Mouse (Mus musculus): Measurements from ENCODE around the gene Ppm1l.

Ppm1l gene

DNA sequence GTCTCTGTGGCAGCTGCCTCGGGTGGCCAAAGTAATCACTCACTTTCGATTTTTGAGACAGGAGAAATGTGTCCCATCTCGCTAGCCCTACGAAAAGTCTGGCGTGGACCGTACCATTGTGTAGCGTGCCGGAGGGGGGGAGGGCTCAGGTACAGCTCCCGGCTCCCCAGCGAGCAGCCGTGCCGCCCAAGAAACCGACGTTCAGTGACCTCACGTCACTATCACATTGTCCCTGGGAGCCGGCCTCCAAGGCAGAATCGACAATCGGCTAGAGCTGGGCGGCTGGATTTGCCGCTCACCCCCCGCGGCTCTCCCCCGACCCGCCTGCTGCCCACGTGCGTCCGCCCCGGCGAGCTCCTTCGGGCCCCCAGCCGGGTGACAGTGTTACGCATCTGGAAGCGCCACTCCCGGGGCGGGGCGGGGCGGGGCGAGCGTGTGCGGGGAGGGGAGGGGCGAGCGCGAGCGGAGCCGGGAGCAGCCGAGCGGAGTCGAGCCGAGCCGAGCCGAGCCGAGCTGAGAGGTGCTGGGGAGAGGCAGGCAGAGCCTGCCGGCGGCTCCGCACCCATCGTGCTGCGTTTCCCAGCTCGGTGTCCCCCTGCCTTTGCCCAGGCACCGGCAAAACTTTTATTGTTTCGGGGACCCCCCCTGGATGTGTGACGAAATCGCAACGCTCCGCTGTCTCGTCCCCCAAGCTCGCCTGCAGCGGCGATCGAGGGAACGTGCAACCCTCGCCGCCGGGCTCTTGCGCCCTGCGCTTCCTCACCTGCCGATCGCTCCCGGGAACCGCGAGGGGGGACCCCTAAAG lies at the start of gene Ppm1l:
Gene Ppm1l (plus strand): TSS at position 471 of the 805 bp plus-strand sequence.
- in situ Hi-C loops (cut with MboI, MseI), result no loop called here

DNA sequence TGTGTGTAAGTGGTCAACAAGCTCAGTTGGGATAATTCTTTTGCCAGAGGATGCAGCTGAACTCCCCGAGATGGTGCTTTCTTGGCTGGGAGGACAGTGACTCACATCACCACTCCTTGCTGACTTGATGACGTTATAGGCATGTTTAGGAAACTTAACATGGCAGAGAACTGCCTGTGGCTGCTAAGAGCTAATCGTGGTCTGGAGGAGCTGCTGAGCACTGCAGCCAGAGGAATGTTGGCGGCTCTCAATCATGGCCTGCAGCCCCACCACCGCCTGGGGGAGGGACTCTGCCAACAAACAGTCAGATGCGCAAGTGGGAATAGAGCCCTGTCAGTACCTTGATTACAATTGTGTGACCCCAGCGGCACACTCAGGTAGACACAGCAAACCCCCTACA lies 44.8 kb upstream of the Ppm1l start:
- in situ Hi-C loops (cut with MboI, MseI), result no loop called here

- in situ Hi-C loops (cut with MboI, MseI), result no loop called here
Observed at GRCm38 (mm10) chr3:69274018-69274663, 42.5 kb upstream of the Ppm1l start.

GRCm38 (mm10) chr3:69274664-69275312 lies 41.9 kb upstream of the Ppm1l start:
- in situ Hi-C loops (cut with MboI, MseI), result no loop called here

DNA sequence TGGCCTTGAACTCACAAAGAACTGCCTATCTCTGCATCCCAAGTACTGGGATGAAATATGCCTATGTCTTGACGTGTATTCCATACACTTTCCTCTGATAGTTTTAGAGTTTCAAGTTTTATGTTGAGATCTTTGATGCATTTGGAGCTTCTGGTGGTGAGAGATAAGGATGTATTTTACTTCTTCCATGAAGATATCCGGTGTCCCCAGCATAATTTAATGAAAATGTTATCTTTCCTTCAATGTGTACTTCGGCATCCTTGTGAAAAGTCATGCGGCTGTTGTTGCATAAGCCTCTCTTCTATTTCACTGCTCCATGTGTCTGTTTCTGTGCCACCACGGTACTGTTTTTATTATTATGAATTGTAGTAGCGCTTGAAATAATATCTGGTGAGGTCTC lies 38.0 kb upstream of the Ppm1l start:
- in situ Hi-C loops (cut with MboI, MseI), result no loop called here

- in situ Hi-C loops (cut with MboI, MseI), result no loop called here
Observed at GRCm38 (mm10) chr3:69282406-69282805, 34.3 kb upstream of the Ppm1l start.

DNA sequence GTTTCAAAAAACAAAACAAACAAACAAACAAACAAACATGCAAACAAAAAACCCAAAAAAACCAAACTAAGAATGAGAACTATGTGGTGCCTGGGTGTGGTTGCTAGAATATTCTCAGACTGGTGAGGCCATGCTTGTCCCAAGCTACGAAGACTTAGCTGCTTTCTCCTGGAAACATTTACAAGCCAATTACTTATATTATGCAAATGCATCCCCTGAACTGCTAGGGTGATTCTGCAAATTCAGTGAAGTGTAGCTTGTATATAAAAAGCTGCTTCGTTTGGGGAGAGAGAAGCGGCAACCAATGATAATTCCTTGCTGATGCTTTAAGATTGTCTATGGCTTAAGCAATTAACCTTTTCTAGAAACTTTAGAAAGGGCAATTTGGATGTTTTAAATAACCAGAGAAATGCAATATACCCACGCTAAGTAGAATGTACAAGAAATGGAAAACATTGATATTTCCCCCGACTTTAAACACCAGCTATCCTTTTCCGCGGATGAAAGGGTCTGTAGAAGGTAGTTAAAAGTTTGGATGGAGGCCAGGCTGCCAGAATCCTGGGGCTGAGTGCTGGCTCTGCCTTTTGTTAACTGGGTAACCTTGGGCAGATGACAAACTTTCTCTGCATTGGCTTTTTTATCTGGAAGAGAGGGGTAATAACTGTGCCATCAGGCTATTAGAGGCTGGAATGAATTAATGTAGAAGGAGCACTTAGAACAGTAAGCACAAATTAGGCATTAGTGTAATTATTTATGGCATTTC lies 33.4 kb upstream of the Ppm1l start:
- in situ Hi-C loops (cut with MboI, MseI), result no loop called here

DNA sequence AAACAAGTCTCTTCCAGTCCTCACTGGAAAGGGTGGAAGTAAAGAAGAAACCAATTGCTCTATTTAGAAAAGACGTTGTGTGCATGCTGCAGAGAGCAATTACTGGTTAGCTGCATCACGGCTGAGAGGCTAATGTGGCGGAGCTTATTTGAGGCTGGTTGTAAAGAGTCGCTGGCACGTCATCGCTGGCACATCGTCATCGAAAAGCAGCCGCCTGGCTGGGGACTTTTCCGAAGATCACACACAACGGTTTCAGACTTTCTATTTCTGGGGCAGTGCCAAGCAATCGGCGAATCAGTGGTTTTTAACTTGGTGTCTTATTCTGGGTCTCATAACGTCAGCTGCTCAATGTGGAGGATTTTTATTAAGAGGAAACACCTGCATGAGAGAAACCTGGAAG lies 26.8 kb upstream of the Ppm1l start:
- in situ Hi-C loops (cut with MboI, MseI), result no loop called here

DNA sequence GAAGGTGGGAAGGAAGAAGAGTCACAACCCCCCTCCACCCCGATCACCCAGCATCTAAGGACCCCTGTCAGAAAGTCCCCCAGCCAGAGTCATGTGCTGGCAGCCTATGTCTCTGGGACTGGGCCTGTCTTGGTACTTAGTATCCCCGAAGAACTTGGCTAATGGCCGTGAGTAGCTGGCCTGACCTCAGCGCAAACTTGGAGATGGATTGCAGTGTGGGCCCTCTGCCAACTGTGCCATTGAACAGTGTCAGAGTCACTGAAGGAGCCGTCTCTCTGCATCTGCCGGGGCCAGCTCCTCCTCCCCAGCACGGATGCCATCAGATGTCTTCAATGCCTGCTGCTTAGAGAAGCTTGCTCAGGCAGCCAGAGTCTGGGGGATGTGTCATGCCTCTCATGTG lies 26.4 kb upstream of the Ppm1l start:
- in situ Hi-C loops (cut with MboI, MseI), result no loop called here

GRCm38 (mm10) chr3:69290844-69291243 lies 25.8 kb upstream of the Ppm1l start:
- in situ Hi-C loops (cut with MboI, MseI), result no loop called here

GRCm38 (mm10) chr3:69292628-69293027 lies 24.0 kb upstream of the Ppm1l start:
- in situ Hi-C loops (cut with MboI, MseI), result no loop called here

GRCm38 (mm10) chr3:69296270-69296669 lies 20.4 kb upstream of the Ppm1l start:
- in situ Hi-C loops (cut with MboI, MseI), result no loop called here

DNA sequence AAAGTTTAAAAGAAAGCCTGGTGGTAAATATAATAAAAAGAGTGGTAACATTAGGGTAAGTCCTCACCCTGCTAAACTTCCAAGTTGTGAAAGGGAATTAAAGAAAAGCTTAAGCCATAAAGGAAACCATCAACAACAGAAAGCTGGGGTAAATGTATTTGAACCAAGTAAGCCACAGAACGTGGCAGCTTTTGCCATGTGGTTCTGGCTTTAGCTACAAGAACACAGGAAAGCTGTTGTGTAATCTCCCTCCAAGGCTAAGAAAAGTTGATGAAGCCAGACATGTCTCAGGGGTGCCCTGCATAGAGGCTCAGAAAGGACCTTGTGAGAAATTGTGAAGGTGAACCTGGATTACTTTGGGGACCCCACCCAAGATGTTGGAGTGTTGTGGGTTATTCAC lies 16.5 kb upstream of the Ppm1l start:
- in situ Hi-C loops (cut with MboI, MseI), result no loop called here

DNA sequence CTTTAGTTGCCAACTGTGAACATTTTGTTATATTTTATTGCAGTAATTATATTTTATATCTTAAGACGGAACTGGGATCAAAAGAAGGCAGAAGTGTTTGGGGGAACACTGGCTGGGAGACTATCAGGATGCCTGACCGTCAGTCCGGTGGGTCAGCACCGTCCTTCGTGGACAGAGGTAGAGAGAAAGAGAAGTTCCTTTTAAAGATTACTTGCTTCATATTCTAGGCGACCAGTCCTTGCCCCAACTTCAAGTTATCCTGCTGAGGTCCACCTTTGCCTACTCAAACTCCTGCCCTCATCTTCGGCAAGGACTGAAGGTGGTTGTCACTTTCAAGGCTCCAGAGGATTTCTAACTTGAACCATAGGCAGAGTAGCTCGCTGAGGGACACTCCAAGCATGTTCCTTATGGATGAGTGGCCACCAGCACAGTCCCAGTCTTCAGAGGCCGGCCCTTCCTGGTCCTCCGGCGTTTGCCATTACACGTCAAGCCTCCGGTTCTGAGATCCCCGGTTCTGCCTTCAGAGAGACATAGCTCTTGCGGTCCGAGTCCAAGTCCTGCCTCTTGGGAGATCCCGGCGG lies 761 bp upstream of the Ppm1l start:
- in situ Hi-C loops (cut with MboI, MseI), result no loop called here

DNA sequence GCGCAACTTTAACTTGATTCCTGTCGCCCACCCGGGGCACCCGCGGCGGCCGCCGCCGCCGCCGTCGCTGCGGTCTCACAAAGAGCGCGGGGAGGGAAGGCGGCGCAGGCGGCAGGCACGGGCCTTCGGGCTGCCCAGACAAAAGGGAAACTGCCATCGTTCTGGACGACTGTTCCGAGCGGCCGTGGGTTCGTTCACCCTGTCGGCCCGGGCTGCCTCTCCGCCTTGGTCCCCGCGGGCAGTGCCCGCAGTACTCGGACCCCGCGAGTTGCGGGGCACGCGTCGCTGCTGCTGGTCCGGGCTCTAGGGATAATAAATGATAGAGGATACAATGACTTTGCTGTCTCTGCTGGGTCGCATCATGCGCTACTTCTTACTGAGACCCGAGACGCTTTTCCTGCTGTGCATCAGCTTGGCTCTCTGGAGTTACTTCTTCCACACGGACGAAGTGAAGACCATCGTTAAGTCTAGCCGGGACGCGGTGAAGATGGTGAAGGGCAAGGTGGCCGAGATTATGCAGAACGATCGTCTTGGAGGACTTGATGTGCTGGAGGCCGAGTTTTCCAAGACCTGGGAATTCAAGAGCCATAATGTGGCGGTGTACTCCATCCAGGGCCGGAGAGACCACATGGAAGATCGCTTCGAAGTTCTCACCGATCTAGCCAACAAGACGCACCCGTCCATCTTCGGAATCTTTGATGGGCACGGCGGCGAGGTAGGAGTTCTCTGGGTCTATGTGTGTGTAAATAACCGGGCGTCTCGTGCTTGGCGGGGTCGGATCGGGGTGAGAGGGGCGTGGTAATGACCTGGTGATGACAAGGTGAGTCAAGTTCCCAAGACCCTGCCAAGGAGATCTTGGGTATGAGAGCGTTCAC lies 827 bp downstream of the Ppm1l start:
- in situ Hi-C loops (cut with MboI, MseI), result no loop called here

DNA sequence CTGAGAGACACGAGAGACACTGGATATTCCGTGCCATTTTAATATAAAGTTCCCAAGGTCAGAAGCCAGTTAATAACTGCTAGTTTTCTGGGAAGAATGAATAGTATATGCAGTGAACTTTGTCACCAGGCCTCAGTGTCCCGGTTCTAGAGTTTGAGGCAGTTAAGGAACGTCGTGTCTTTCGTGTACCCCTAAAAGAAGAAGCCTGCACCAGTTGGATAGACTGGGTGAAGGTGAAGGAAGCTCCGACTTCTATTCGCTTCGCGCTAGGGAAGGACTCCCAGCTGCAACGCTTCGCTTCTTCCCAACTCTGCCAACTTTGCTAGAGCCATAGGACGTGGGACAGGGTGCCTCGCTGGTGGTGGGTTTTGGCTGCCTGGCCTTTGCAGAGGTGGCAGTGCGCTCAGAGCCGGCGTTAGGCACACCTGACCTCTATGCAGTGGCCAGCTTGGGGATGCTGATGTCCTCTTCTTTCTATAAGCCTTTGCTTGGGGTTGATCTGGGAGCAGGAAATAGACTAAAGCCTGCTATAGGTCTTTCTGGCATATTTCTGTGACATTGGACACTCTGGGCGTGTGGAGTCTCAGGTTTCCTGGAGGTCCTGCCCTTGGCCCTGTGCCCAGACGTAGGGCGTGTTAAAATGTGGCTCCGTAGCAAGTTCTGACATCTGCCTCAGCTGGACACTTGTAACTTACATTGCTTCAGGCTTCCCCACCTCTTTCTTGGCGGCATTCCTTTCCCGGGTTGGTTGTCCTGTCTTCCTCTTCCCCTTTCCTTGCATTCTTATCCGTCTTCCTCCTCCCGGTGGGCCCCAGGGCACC lies 1.7 kb downstream of the Ppm1l start:
- in situ Hi-C loops (cut with MboI, MseI), result no loop called here

GRCm38 (mm10) chr3:69319061-69319720 lies 2.5 kb downstream of the Ppm1l start:
- in situ Hi-C loops (cut with MboI, MseI), result no loop called here

GRCm38 (mm10) chr3:69323982-69324381 lies 7.3 kb downstream of the Ppm1l start:
- in situ Hi-C loops (cut with MboI, MseI), result no loop called here

- in situ Hi-C loops (cut with MboI, MseI), result no loop called here
Observed at GRCm38 (mm10) chr3:69329910-69330309, 13.2 kb downstream of the Ppm1l start.
